Mouse (Mus musculus) neural tube, embryonic 15.5 days (tissue): Measurements from ENCODE around the gene Crlf3. TPM values are rescaled to one million over a fixed set of nuclear protein-coding genes. Genes with fewer than 3 reads are reported as not detected.
"Not testable (repeated sequence)": the region's sequence is repeated elsewhere in the genome, so short reads cannot be mapped to it uniquely, and the experiment has no call there.

ENCODE experiments used
- ATAC-seq: fragments of 200-750 bp; cut with Nextera tagmentation; 2 replicates; pipeline ENCODE4 v1.8.0; 2017; ENCODE audit warnings: mild to moderate bottlenecking, moderate TSS enrichment, moderate library complexity; ENCODE audit not compliant: low FRiP score
- H3K27ac ChIP-seq: fragments of 300-500 bp; sonication (generic); replicated peaks from 2 replicates; pipeline ENCODE4 v1.5.1; 2015; ENCODE audit warnings: mild to moderate bottlenecking, inconsistent platforms
- H3K27me3 ChIP-seq: fragments of 300-500 bp; sonication (generic); replicated peaks from 2 replicates; pipeline ENCODE4 v1.6.1; 2015; ENCODE audit warnings: inconsistent platforms
- H3K36me3 ChIP-seq: fragments of 300-500 bp; sonication (generic); 2 replicates; pipeline ENCODE4 v1.6.1; 2015; ENCODE audit warnings: inconsistent platforms
- H3K4me1 ChIP-seq: fragments of 300-500 bp; sonication (generic); 2 replicates; pipeline ENCODE4 v1.6.1; 2015; ENCODE audit warnings: inconsistent platforms
- H3K4me2 ChIP-seq: fragments of 300-500 bp; sonication (generic); 2 replicates; pipeline ENCODE4 v1.6.1; 2015; ENCODE audit warnings: inconsistent platforms, mild to moderate bottlenecking, moderate library complexity
- H3K4me3 ChIP-seq: fragments of 300-500 bp; sonication (generic); replicated peaks from 2 replicates; pipeline ENCODE4 v1.5.1; 2015; ENCODE audit warnings: mild to moderate bottlenecking, inconsistent platforms
- H3K9ac ChIP-seq: fragments of 300-500 bp; sonication (generic); replicated peaks from 2 replicates; pipeline ENCODE4 v1.6.1; 2015; ENCODE audit warnings: mild to moderate bottlenecking, inconsistent platforms
- H3K9me3 ChIP-seq: fragments of 300-500 bp; sonication (generic); replicated peaks from 2 replicates; pipeline ENCODE4 v1.6.1; 2016; ENCODE audit warnings: inconsistent platforms
- WGBS: fragments of 180-500 bp; shearing (Covaris S2); methylation state at CpG from one replicate; pipeline ENCODE4 v1.1.7; 2015; ENCODE audit warnings: mixed read lengths; 5-methylcytosine and 5-hydroxymethylcytosine counted together
- polyA plus RNA-seq: library from polyadenylated mRNA; unstranded; fragments of >200 nt; fragmentation: Nextera tagmentation; extraction: Ambion mirVana; gene quantifications from 2 replicates; pipeline ENCODE4 v1.2.1, GENCODE M21; 2015

The Crlf3 gene
- polyA plus RNA-seq, 1 experiment from 2014 or later, result 14.3 TPM

GRCm38 (mm10) chr11:80081786-80082319 lies 1.1 kb upstream of the Crlf3 start:
- Histone ChIP-seq H3K27me3 (no peaks in the 10 kb centered on the region), H3K4me1 (peaks cover 18% of the 10 kb centered on the region), H3K4me2 (peak overlapping the region; percentile 84; the same call in 1 of the 2 replicates), H3K27ac (peak overlapping the region; percentile 85; the same call in 1 of the 2 replicates), H3K36me3 (no peaks in the 10 kb centered on the region), H3K4me3 (no peak overlapping the region), H3K9me3 (no peaks in the 10 kb centered on the region), H3K9ac (no peak overlapping the region)
- WGBS, result 87% methylated on average over 7 of the region's 7 CpGs
- ATAC-seq, result no peak

- Histone ChIP-seq H3K9ac (peak overlapping the region; percentile 92), H3K27ac (peak overlapping the region; percentile 85), H3K27me3 (no peaks in the 10 kb centered on the region), H3K4me1 (peaks cover 18% of the 10 kb centered on the region), H3K9me3 (no peaks in the 10 kb centered on the region), H3K4me3 (peak overlapping the region; percentile 93), H3K4me2 (peak overlapping the region; percentile 84), H3K36me3 (no peaks in the 10 kb centered on the region)
- under 1% methylated on average over 32 of the region's 32 CpGs for WGBS
- ATAC-seq, result peak; percentile 79; the same call in 1 of the 2 replicates
Observed at GRCm38 (mm10) chr11:80080381-80080825, 388 bp downstream of the Crlf3 start.

- Histone ChIP-seq H3K9ac (peak overlapping the region; percentile 92; the same call in 1 of the 2 replicates), H3K4me2 (peak overlapping the region; percentile 84), H3K4me1 (peaks cover 18% of the 10 kb centered on the region), H3K4me3 (peak overlapping the region; percentile 93), H3K36me3 (no peaks in the 10 kb centered on the region), H3K9me3 (no peaks in the 10 kb centered on the region), H3K27ac (no peak overlapping the region), H3K27me3 (no peaks in the 10 kb centered on the region)
- no peak for ATAC-seq
- 72% methylated on average over 6 of the region's 6 CpGs for WGBS
Observed at GRCm38 (mm10) chr11:80079751-80080150, 1.0 kb downstream of the Crlf3 start.

- Histone ChIP-seq H3K4me2 (no peak overlapping the region), H3K27ac (no peak overlapping the region), H3K9ac (no peak overlapping the region), H3K4me3 (no peak overlapping the region), H3K9me3 (no peaks in the 10 kb centered on the region), H3K27me3 (no peaks in the 10 kb centered on the region), H3K36me3 (no peaks in the 10 kb centered on the region), H3K4me1 (peaks cover 18% of the 10 kb centered on the region)
- WGBS, result 22% methylated on average over 1 of the region's 1 CpGs
- no peak for ATAC-seq
Observed at GRCm38 (mm10) chr11:80078831-80079230, 2.0 kb downstream of the Crlf3 start.

DNA sequence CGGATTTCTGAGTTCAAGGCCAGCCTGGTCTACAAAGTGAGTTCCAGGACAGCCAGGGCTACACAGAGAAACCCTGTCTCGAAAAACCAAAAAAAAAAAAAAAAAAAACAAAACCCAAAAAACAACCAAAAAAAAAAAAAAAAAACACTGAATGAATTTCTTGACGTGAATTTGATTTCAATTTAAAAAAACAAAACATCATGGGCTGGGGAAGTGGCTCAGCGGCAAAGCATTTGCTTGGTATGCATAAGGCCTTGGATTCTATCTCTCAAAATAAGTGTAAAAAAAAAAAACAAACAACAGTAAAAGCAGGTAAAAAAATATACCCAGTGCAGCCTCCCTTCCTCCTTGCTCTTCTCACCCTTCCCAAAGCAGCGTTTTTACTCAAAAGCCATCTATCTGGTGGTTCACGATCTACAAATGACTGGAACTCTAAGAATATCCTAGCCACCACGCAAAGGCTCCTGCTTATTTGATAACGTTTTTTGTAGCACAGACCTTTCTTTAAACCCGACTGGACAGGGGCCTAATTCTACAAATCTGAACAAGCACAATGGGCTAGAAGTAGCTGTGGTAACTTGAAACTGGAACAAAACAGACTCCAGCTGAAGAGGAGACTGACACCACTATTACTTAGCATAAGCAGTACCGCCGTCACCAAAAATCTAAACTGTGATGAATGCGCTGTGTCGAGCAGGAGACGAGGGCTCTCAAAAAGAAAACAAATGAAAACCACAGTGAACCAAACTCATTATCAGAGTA lies 2.8 kb downstream of the Crlf3 start:
- WGBS, result 81% methylated on average over 13 of the region's 14 CpGs
- H3K9ac ChIP-seq, result no peak overlapping the region
- H3K4me1 ChIP-seq, result peaks cover 18% of the 10 kb centered on the region
- no peak overlapping the region for H3K4me2 ChIP-seq
- H3K4me3 ChIP-seq, result no peak overlapping the region
- no peak for ATAC-seq
- no peaks in the 10 kb centered on the region for H3K9me3 ChIP-seq
- no peak overlapping the region for H3K27ac ChIP-seq
- H3K27me3 ChIP-seq, result no peaks in the 10 kb centered on the region
- H3K36me3 ChIP-seq, result no peaks in the 10 kb centered on the region

DNA sequence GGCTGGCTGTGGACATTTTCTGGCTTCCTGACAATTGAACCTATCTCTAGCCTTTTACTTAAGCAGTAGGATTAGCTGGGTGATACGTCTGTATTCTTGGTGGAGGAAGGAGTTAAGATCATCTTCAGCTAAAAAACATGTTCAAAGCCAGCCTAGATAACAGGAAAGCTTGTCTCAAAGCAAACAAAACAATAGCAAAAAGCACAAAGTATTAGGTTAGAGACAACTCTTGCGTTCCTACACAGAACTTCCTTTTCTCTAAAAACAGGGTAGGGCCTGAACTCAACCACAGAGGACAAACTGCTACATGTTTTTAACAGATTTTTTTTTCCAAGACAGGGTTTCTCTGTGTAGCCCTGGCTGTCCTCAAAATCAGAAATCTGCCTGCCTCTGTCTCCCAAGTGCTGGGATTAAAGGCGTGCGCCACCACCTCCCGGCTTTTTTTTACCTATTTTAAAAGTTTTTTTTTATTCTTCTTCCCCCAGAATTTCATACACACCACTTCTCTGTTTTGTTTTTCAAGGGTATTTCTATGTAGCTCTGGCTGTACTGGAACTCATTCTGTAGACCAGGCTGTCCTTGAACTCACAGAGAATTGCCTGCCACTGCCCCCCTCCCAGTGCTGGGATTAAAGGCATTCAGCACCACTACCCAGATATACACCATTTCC lies 5.0 kb downstream of the Crlf3 start:
- no peak overlapping the region for H3K4me2 ChIP-seq
- H3K9me3 ChIP-seq, result no peaks in the 10 kb centered on the region
- 95% methylated on average over 5 of the region's 5 CpGs for WGBS
- H3K36me3 ChIP-seq, result no peaks in the 10 kb centered on the region
- no peak for ATAC-seq
- H3K4me3 ChIP-seq, result no peak overlapping the region
- H3K9ac ChIP-seq, result no peak overlapping the region
- H3K27me3 ChIP-seq, result no peaks in the 10 kb centered on the region
- H3K4me1 ChIP-seq, result peaks cover 13% of the 10 kb centered on the region
- no peak overlapping the region for H3K27ac ChIP-seq

GRCm38 (mm10) chr11:80072365-80072764 lies 8.4 kb downstream of the Crlf3 start:
- Histone ChIP-seq H3K27me3 (no peaks in the 10 kb centered on the region), H3K4me1 (no peaks in the 10 kb centered on the region), H3K36me3 (no peaks in the 10 kb centered on the region), H3K4me3 (no peak overlapping the region), H3K9ac (no peak overlapping the region), H3K4me2 (no peak overlapping the region), H3K9me3 (no peaks in the 10 kb centered on the region), H3K27ac (no peak overlapping the region)
- ATAC-seq, result no peak
- 91% methylated on average over 3 of the region's 3 CpGs for WGBS

GRCm38 (mm10) chr11:80071039-80071438 lies 9.8 kb downstream of the Crlf3 start:
- H3K4me3 ChIP-seq, result no peak overlapping the region
- no peaks in the 10 kb centered on the region for H3K36me3 ChIP-seq
- H3K4me1 ChIP-seq, result no peaks in the 10 kb centered on the region
- ATAC-seq, result no peak
- H3K27ac ChIP-seq, result no peak overlapping the region
- WGBS, result 94% methylated on average over 2 of the region's 2 CpGs
- no peaks in the 10 kb centered on the region for H3K27me3 ChIP-seq
- H3K9ac ChIP-seq, result no peak overlapping the region
- H3K4me2 ChIP-seq, result no peak overlapping the region
- no peaks in the 10 kb centered on the region for H3K9me3 ChIP-seq

DNA sequence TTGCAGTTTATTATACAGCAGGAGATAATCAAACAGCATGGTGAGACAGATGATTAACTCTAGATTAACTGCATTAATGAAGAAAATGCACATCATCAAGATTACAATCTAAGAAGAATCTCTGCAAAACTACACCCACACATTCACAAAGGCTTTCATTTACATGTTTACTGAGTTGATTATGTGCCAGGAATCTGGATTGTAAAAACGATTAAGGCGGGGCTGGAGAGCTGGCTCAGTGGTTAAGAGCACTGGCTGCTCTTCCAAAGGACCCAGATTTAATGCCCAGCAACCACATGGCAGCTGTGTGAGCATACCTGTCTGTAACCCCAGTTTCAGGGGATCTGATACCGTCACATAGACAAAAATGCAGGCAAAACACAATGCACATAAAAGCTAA lies 11.0 kb downstream of the Crlf3 start:
- 69% methylated on average over 3 of the region's 3 CpGs for WGBS
- H3K4me3 ChIP-seq, result no peak overlapping the region
- no peak for ATAC-seq

DNA sequence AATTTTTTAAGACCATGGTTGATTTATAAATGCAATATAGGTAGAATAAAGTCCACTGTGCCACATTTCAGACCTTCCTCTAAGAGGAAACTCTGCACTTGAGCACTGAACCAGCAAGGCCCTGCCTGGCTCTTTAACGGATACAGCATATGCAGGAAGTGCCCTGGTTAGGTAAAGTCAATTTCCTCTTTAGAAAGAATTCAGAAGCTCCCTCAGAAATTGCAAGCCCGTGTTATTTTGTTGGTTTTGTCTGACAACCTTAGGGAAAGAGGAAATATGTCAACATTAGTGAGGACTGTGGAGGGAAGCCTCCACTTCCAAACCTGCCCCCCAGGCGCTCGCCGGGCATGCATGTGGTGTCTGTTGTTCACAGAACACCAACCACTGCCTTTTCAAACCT lies 13.2 kb downstream of the Crlf3 start:
- Histone ChIP-seq H3K9ac (no peak overlapping the region), H3K4me2 (no peak overlapping the region), H3K36me3 (no peaks in the 10 kb centered on the region), H3K9me3 (no peaks in the 10 kb centered on the region), H3K4me3 (no peak overlapping the region), H3K27ac (no peak overlapping the region), H3K4me1 (no peaks in the 10 kb centered on the region), H3K27me3 (no peaks in the 10 kb centered on the region)
- 87% methylated on average over 5 of the region's 5 CpGs for WGBS
- no peak for ATAC-seq

More for the DNA sequence above, 11.0 kb downstream of the Crlf3 start:
- H3K4me2 ChIP-seq, result no peak overlapping the region
- no peaks in the 10 kb centered on the region for H3K36me3 ChIP-seq
- H3K4me1 ChIP-seq, result no peaks in the 10 kb centered on the region
- H3K9me3 ChIP-seq, result no peaks in the 10 kb centered on the region
- H3K9ac ChIP-seq, result no peak overlapping the region
- no peaks in the 10 kb centered on the region for H3K27me3 ChIP-seq
- H3K27ac ChIP-seq, result no peak overlapping the region

DNA sequence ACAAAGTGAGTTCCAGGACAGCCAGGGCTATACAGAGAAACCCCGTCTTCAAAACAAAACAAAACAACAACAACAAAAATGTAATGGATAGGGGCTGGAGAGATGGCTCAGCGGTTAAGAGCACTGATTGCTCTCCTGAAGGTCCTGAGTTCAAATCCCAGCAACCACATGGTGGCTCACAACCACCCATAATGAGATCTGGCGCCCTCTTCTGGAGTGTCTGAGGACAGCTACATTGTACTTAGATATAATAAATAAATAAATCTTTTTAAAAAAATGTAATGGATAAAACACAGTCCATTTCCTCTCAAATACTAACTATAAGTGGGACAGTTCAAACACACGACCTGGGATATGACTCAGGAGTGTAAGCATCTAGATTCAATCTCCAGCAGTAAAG lies 14.4 kb downstream of the Crlf3 start:
- H3K4me2 ChIP-seq, H3K4me3 ChIP-seq, H3K36me3 ChIP-seq, ATAC-seq, H3K9me3 ChIP-seq, H3K27ac ChIP-seq, H3K9ac ChIP-seq, H3K27me3 ChIP-seq, H3K4me1 ChIP-seq: not testable (repeated sequence)
- 89% methylated on average over 4 of the region's 4 CpGs for WGBS

DNA sequence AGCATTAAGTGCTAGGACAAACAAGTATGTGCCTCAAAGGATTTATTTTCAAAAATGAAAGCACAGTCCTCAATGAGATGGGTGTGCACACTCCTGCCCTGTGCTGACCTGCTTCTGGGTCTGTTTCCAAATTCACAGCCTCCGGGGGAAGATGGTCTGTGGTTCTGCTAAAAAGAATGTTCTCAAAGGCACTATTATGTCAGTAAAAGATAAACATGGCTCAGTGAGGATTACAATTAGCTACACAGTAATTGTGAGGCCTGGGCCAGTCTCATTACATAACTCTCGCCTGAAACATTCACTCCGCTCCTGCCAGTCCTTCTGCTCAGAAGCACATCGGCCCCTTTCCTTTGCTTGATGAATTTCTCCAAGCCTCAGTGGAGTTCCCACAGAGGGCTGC lies 18.6 kb downstream of the Crlf3 start:
- no peak overlapping the region for H3K9ac ChIP-seq
- H3K27me3 ChIP-seq, result no peaks in the 10 kb centered on the region
- H3K4me3 ChIP-seq, result no peak overlapping the region
- no peaks in the 10 kb centered on the region for H3K4me1 ChIP-seq
- H3K27ac ChIP-seq, result peak overlapping the region; percentile 66
- ATAC-seq, result no peak
- H3K36me3 ChIP-seq, result peaks cover 9% of the 10 kb centered on the region; the same call in 1 of the 2 replicates
- WGBS, result 33% methylated on average over 4 of the region's 4 CpGs
- no peaks in the 10 kb centered on the region for H3K9me3 ChIP-seq
- no peak overlapping the region for H3K4me2 ChIP-seq
